Mouse (Mus musculus) liver, adult 2 months (tissue): ENCODE measurements at regions not wholly inside any gene's neighbourhood (a gene's known extent, or its start where the extent isn't known, plus 50 kb on each side); places are given as distances from the start of the nearest gene placed in this dataset.

Experiments
- DNase-seq: peaks from one replicate; pipeline ENCODE4 v3.0.0-alpha.2; 2011; ENCODE audit warnings: low read depth, low spot score; ENCODE audit errors: extremely low read depth
- H3K27ac ChIP-seq: fragments of 200-500 bp; replicated peaks from 2 replicates; pipeline ENCODE4 v1.5.1; 2012; ENCODE audit warnings: low read depth, mild to moderate bottlenecking, control low read depth, inconsistent platforms, low read length; ENCODE audit not compliant: insufficient read depth
- H3K27me3 ChIP-seq: fragments of 200-500 bp; 2 replicates; pipeline ENCODE4 v1.6.1; 2012; ENCODE audit warnings: mild to moderate bottlenecking, moderate library complexity, low read length, inconsistent platforms; ENCODE audit not compliant: control insufficient read depth, insufficient read depth
- H3K36me3 ChIP-seq: fragments of 200-500 bp; 2 replicates; pipeline ENCODE4 v1.6.1; 2012; ENCODE audit warnings: low read length, inconsistent platforms; ENCODE audit not compliant: control insufficient read depth, insufficient read depth
- H3K4me1 ChIP-seq: fragments of 200-500 bp; 2 replicates; pipeline ENCODE4 v1.6.1; 2011; ENCODE audit warnings: low read length; ENCODE audit not compliant: control insufficient read depth, insufficient read depth
- H3K4me3 ChIP-seq: fragments of 200-500 bp; 2 replicates; pipeline ENCODE4 v1.5.1; 2011; ENCODE audit warnings: low read depth, mild to moderate bottlenecking, control low read depth, low read length, moderate library complexity; ENCODE audit not compliant: insufficient read depth
- H3K79me2 ChIP-seq: fragments of 200-500 bp; 2 replicates; pipeline ENCODE4 v1.6.1; 2012; ENCODE audit warnings: inconsistent platforms, mild to moderate bottlenecking, low read length, moderate library complexity; ENCODE audit not compliant: control insufficient read depth, insufficient read depth
- H3K9ac ChIP-seq: fragments of 200-500 bp; 2 replicates; pipeline ENCODE4 v1.6.1; 2012; ENCODE audit warnings: low read depth, mild to moderate bottlenecking, control low read depth, inconsistent platforms, low read length
- CTCF ChIP-seq: fragments of 200-500 bp; IDR thresholded peaks from 2 replicates; pipeline ENCODE4 v1.5.1; 2011; ENCODE audit warnings: low read depth, low read length, control low read depth
- POLR2A ChIP-seq: fragments of 200-500 bp; IDR thresholded peaks from 2 replicates; pipeline ENCODE4 v1.6.1; 2011; ENCODE audit warnings: low read length, control low read depth; ENCODE audit not compliant: insufficient read depth; ENCODE audit errors: extremely low read depth
- WGBS: fragments of 180-500 bp; shearing (Covaris S2); methylation state at CpG from one replicate; pipeline ENCODE4 v1.1.7; 2018; 5-methylcytosine and 5-hydroxymethylcytosine counted together

- WGBS = 55% methylated on average over 1 of the region's 1 CpGs
Measured at GRCm38 (mm10) chr16:62208191-62208590, 578.4 kb downstream of the Nsun3 start.

GRCm38 (mm10) chr16:62182988-62183387 is 603.6 kb downstream of the Nsun3 start:
- TF ChIP-seq CTCF (no peak), POLR2A (no peak)
- Histone ChIP-seq H3K79me2 (no peaks in the 10 kb centered on the region), H3K4me3 (no peak overlapping the region), H3K27ac (no peak overlapping the region), H3K4me1 (no peaks in the 10 kb centered on the region), H3K9ac (no peak overlapping the region), H3K27me3 (no peaks in the 10 kb centered on the region), H3K36me3 (no peaks in the 10 kb centered on the region)
- no peak for DNase-seq

More at GRCm38 (mm10) chr16:62208191-62208590, 578.4 kb downstream of the Nsun3 start:
- H3K27ac ChIP-seq = no peak overlapping the region
- H3K4me3 ChIP-seq = no peak overlapping the region
- no peak overlapping the region for H3K9ac ChIP-seq
- H3K79me2 ChIP-seq = no peaks in the 10 kb centered on the region
- no peaks in the 10 kb centered on the region for H3K4me1 ChIP-seq
- TF ChIP-seq CTCF (no peak), POLR2A (no peak)
- DNase-seq = peak; percentile 0
- H3K36me3 ChIP-seq = no peaks in the 10 kb centered on the region
- H3K27me3 ChIP-seq = no peaks in the 10 kb centered on the region
